Mouse (Mus musculus): ENCODE data around the gene Nexn. TPM values are rescaled to one million over a fixed set of nuclear protein-coding genes. Genes with fewer than 3 reads are reported as not detected.
"Not testable (repeated sequence)": the region's sequence is repeated elsewhere in the genome, so short reads cannot be mapped to it uniquely, and the experiment has no call there.

Nexn gene
- total RNA-seq (2021): 1 to 10 TPM; 1.2 to 1.4 TPM

- DNase-seq (ENCODE audit: extremely low spot score in 1 of 2, low spot score in 1 of 2): no peak
Observed at GRCm38 (mm10) chr3:152266036-152266421, at the start of gene Nexn. Nexn (minus strand) TSS chr3:152266350.

GRCm38 (mm10) chr3:152315613-152316012 lies 49.5 kb upstream of the Nexn start:
- DNase-seq (ENCODE audit: extremely low spot score in 1 of 2, low spot score in 1 of 2): peak; percentile 28 to 64

GRCm38 (mm10) chr3:152314666-152315065 lies 48.5 kb upstream of the Nexn start:
- not testable (repeated sequence) for DNase-seq (ENCODE audit: extremely low spot score in 1 of 2, low spot score in 1 of 2)

GRCm38 (mm10) chr3:152309250-152309645 lies 43.1 kb upstream of the Nexn start:
- DNase-seq (ENCODE audit: extremely low spot score in 1 of 2, low spot score in 1 of 2): no peak

GRCm38 (mm10) chr3:152308485-152309249 lies 42.5 kb upstream of the Nexn start:
- no peak for DNase-seq (ENCODE audit: extremely low spot score in 1 of 2, low spot score in 1 of 2)

GRCm38 (mm10) chr3:152305971-152306370 lies 39.8 kb upstream of the Nexn start:
- no peak for DNase-seq (ENCODE audit: extremely low spot score in 1 of 2, low spot score in 1 of 2)

- DNase-seq (ENCODE audit: extremely low spot score in 1 of 2, low spot score in 1 of 2): no peak
Observed at GRCm38 (mm10) chr3:152305080-152305479, 38.9 kb upstream of the Nexn start.

- DNase-seq (ENCODE audit: extremely low spot score in 1 of 2, low spot score in 1 of 2): no peak
Observed at GRCm38 (mm10) chr3:152304093-152304815, 38.1 kb upstream of the Nexn start.

GRCm38 (mm10) chr3:152302991-152303390 lies 36.8 kb upstream of the Nexn start:
- DNase-seq (ENCODE audit: extremely low spot score in 1 of 2, low spot score in 1 of 2): no peak

- DNase-seq (ENCODE audit: extremely low spot score in 1 of 2, low spot score in 1 of 2): no peak
Observed at GRCm38 (mm10) chr3:152300376-152301337, 34.5 kb upstream of the Nexn start.

GRCm38 (mm10) chr3:152295896-152296295 lies 29.7 kb upstream of the Nexn start:
- no peak for DNase-seq (ENCODE audit: extremely low spot score in 1 of 2, low spot score in 1 of 2)

- no peak for DNase-seq (ENCODE audit: extremely low spot score in 1 of 2, low spot score in 1 of 2)
Observed at GRCm38 (mm10) chr3:152294400-152294799, 28.2 kb upstream of the Nexn start.

GRCm38 (mm10) chr3:152293530-152294181 lies 27.5 kb upstream of the Nexn start:
- no peak for DNase-seq (ENCODE audit: extremely low spot score in 1 of 2, low spot score in 1 of 2)

GRCm38 (mm10) chr3:152291895-152292294 lies 25.7 kb upstream of the Nexn start:
- DNase-seq (ENCODE audit: extremely low spot score in 1 of 2, low spot score in 1 of 2): no peak

- no peak for DNase-seq (ENCODE audit: extremely low spot score in 1 of 2, low spot score in 1 of 2)
Observed at GRCm38 (mm10) chr3:152290175-152290798, 24.1 kb upstream of the Nexn start.

- no peak for DNase-seq (ENCODE audit: extremely low spot score in 1 of 2, low spot score in 1 of 2)
Observed at GRCm38 (mm10) chr3:152288740-152289139, 22.6 kb upstream of the Nexn start.

- DNase-seq (ENCODE audit: extremely low spot score in 1 of 2, low spot score in 1 of 2): no peak
Observed at GRCm38 (mm10) chr3:152288276-152288675, 22.1 kb upstream of the Nexn start.

- no peak for DNase-seq (ENCODE audit: extremely low spot score in 1 of 2, low spot score in 1 of 2)
Observed at GRCm38 (mm10) chr3:152287810-152288209, 21.7 kb upstream of the Nexn start.

GRCm38 (mm10) chr3:152284759-152285158 lies 18.6 kb upstream of the Nexn start:
- DNase-seq (ENCODE audit: extremely low spot score in 1 of 2, low spot score in 1 of 2): no peak

GRCm38 (mm10) chr3:152284306-152284705 lies 18.2 kb upstream of the Nexn start:
- DNase-seq (ENCODE audit: extremely low spot score in 1 of 2, low spot score in 1 of 2): no peak

All from layer of hippocampus, postnatal 25 days (tissue).